Mouse (Mus musculus) ES-E14 (cell line): ENCODE results near the gene Cd151.

Source experiments
- CHD2 ChIP-seq: IDR thresholded peaks from 2 replicates; pipeline ENCODE4 v1.6.1; 2014; ENCODE audit warnings: mild to moderate bottlenecking, low read depth, low read length, inconsistent platforms
- HCFC1 ChIP-seq: IDR thresholded peaks from 2 replicates; pipeline ENCODE4 v1.6.1; 2012; ENCODE audit warnings: low read length, inconsistent platforms, borderline replicate concordance; ENCODE audit not compliant: insufficient read depth
- MAFK ChIP-seq: IDR thresholded peaks from 2 replicates; pipeline ENCODE4 v1.6.1; 2014; ENCODE audit warnings: mild to moderate bottlenecking, low read depth, low read length, inconsistent platforms; ENCODE audit not compliant: insufficient read depth
- ZC3H11A ChIP-seq: IDR thresholded peaks from 2 replicates; pipeline ENCODE4 v1.6.1; 2012; ENCODE audit warnings: low read depth, mild to moderate bottlenecking, inconsistent platforms, low read length, borderline replicate concordance
- ZNF384 ChIP-seq: IDR thresholded peaks from 2 replicates; pipeline ENCODE4 v1.6.1; 2012; ENCODE audit warnings: low read depth, low read length, inconsistent platforms

DNA sequence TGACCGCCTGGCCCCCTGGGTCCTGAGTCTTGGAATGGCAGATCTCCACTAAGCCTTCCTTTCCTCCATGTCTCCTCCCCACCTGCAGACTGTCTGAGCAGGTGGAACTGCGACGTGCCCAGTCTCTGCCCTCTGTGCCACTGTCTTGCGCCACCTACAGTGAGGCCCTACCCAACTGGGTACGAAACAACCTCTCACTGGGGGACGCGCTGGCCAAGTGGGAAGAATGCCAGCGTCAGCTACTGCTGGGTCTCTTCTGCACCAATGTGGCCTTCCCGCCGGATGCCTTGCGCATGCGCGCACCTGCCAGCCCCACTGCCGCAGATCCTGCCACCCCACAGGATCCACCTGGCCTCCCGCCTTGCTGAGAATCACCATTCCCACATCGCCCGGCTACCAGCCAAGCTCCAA is 7.9 kb upstream of the Cd151 start:
- TF ChIP-seq HCFC1: no peak
- TF ChIP-seq ZC3H11A: no peak
- TF ChIP-seq MAFK: no peak
- TF ChIP-seq CHD2: no peak
- no peak for TF ChIP-seq ZNF384
